Mouse (Mus musculus) cortical plate, adult 2 months (tissue): ENCODE results near the gene Cebpa.

ENCODE experiments used
- CTCF ChIP-seq: fragments of 200-500 bp; IDR thresholded peaks from 2 replicates; pipeline ENCODE4 v1.5.1; 2011; ENCODE audit warnings: mild to moderate bottlenecking, control low read depth, low read length; ENCODE audit not compliant: insufficient read depth; ENCODE audit errors: extremely low read depth
- POLR2A ChIP-seq: fragments of 200-500 bp; IDR thresholded peaks from 2 replicates; pipeline ENCODE4 v1.6.1; 2011; ENCODE audit warnings: mild to moderate bottlenecking, low read length, control low read depth; ENCODE audit not compliant: insufficient read depth; ENCODE audit errors: extremely low read depth

DNA sequence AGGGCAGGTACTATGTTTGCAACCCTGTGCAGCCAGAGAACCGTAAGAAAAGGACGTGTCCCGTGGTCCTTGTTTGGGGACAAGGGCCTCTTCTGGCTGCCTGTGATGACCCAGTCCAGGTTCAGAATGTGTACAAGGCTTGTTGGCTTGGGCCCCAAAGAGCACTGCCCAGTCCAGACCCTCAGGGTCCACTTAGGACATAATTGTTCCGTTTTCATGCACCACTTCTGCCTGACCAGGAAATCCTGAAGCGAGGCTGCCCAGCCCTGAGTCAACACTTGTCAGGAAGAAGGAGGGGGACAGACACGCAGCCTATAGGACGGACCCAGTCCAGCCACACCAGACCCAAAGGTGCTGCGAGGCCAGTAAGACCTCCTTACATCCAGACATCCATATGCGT is 26.0 kb downstream of the Cebpa start:
- TF ChIP-seq CTCF (no peak), POLR2A (no peak)
